Mouse (Mus musculus) embryonic facial prominence, embryonic 11.5 days (tissue): Measurements from ENCODE around the gene Arhgef17. TPM values are rescaled to one million over a fixed set of nuclear protein-coding genes. Genes with fewer than 3 reads are reported as not detected.

Source experiments
- ATAC-seq: fragments of 200-750 bp; cut with Nextera tagmentation; replicated peaks from 2 replicates; pipeline ENCODE4 v1.8.0; 2017; ENCODE audit warnings: low read depth; ENCODE audit not compliant: insufficient number of reproducible peaks, low FRiP score, low TSS enrichment
- DNase-seq: peaks from one replicate; pipeline ENCODE4 v3.0.0-alpha.2; 2015; ENCODE audit warnings: low spot score
- H3K27ac ChIP-seq: fragments of 300-500 bp; sonication (generic); replicated peaks from 2 replicates; pipeline ENCODE4 v1.5.1; 2014; ENCODE audit warnings: mild to moderate bottlenecking, low read depth, low read length, control low read depth
- H3K27me3 ChIP-seq: fragments of 300-500 bp; sonication (generic); 2 replicates; pipeline ENCODE4 v1.6.1; 2014; ENCODE audit warnings: mild to moderate bottlenecking, low read length, moderate library complexity, mixed read lengths; ENCODE audit not compliant: control insufficient read depth, insufficient read depth
- H3K36me3 ChIP-seq: fragments of 300-500 bp; sonication (generic); replicated peaks from 2 replicates; pipeline ENCODE4 v1.6.1; 2014; ENCODE audit warnings: low read depth, mild to moderate bottlenecking, low read length, moderate library complexity, mixed read lengths; ENCODE audit not compliant: control insufficient read depth, insufficient read depth
- H3K4me1 ChIP-seq: fragments of 300-500 bp; sonication (generic); 2 replicates; pipeline ENCODE4 v1.6.1; 2014; ENCODE audit warnings: low read length, mixed read lengths; ENCODE audit not compliant: control insufficient read depth, insufficient read depth
- H3K4me2 ChIP-seq: fragments of 300-500 bp; sonication (generic); 2 replicates; pipeline ENCODE4 v1.6.1; 2014; ENCODE audit warnings: low read depth, mild to moderate bottlenecking, control low read depth, low read length, moderate library complexity
- H3K4me3 ChIP-seq: fragments of 300-500 bp; sonication (generic); 2 replicates; pipeline ENCODE4 v1.5.1; 2014; ENCODE audit warnings: low read depth, low read length, control low read depth
- H3K9ac ChIP-seq: fragments of 300-500 bp; sonication (generic); replicated peaks from 2 replicates; pipeline ENCODE4 v1.6.1; 2014; ENCODE audit warnings: mild to moderate bottlenecking, control low read depth, low read length
- H3K9me3 ChIP-seq: fragments of 300-500 bp; sonication (generic); replicated peaks from 2 replicates; pipeline ENCODE4 v1.6.1; 2016; ENCODE audit warnings: mild to moderate bottlenecking, low read length, inconsistent platforms, mixed read lengths; ENCODE audit not compliant: control insufficient read depth
- WGBS: fragments of 180-500 bp; shearing (Covaris S2); extraction: QIAGEN DNeasy Blood & Tissue Kit; methylation state at CpG from one replicate; pipeline ENCODE4 v1.1.7; 2014; 5-methylcytosine and 5-hydroxymethylcytosine counted together
- polyA plus RNA-seq: library from polyadenylated mRNA; unstranded; fragments of >200 nt; fragmentation: Nextera tagmentation; extraction: Ambion mirVana; gene quantifications from 2 replicates; pipeline ENCODE4 v1.2.1, GENCODE M21; 2014

Gene Arhgef17
- polyA plus RNA-seq, 1 experiment from 2014 or later = 8.1 TPM

- no peak for ATAC-seq
- Histone ChIP-seq H3K27ac (no peak overlapping the region), H3K36me3 (peaks cover under 1% of the 10 kb centered on the region; the same call in 1 of the 2 replicates), H3K4me3 (no peak overlapping the region), H3K27me3 (no peaks in the 10 kb centered on the region), H3K9ac (no peak overlapping the region), H3K4me1 (no peaks in the 10 kb centered on the region), H3K4me2 (no peak overlapping the region), H3K9me3 (no peaks in the 10 kb centered on the region)
- 61% methylated on average over 2 of the region's 2 CpGs for WGBS
- DNase-seq = no peak
Observed at GRCm38 (mm10) chr7:100867561-100867960, 64.3 kb downstream of the Arhgef17 start.

DNA sequence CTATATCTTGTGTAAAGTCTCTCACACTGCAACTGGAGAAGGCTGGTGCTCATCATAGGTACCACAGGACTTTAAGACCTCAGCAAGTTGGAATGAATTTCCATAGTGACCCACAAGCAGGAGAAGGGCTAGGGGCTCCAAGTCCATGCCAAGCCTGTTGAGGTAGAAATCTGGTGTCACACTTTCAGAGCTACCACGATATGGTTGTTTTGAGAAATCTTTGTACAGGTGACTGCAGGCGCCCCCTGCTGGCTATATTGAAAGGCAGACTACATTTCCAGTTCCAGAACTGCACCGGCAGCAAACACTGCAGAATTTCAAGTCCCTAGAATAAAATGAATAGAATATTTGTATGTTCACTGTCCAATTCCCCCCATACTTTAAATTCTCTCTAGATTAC, 65.2 kb downstream of the Arhgef17 start:
- H3K9ac ChIP-seq = no peak overlapping the region
- no peak for ATAC-seq
- H3K27ac ChIP-seq = no peak overlapping the region
- H3K4me3 ChIP-seq = no peak overlapping the region
- H3K4me1 ChIP-seq = no peaks in the 10 kb centered on the region
- no peaks in the 10 kb centered on the region for H3K27me3 ChIP-seq
- no peak overlapping the region for H3K4me2 ChIP-seq
- H3K36me3 ChIP-seq = no peaks in the 10 kb centered on the region
- no peaks in the 10 kb centered on the region for H3K9me3 ChIP-seq
- peak; percentile 79 for DNase-seq
- WGBS = 12% methylated on average over 3 of the region's 3 CpGs

GRCm38 (mm10) chr7:100862828-100863638, 68.9 kb downstream of the Arhgef17 start, which contains the start of gene Relt:
Relt (minus strand) TSS chr7:100863446.
- H3K9ac ChIP-seq = peak within 1 kb of the TSS; percentile 74
- DNase-seq (peak; percentile 98), ATAC-seq (peak; percentile 86)
- H3K36me3 ChIP-seq = no peaks in the 10 kb centered on the region
- H3K9me3 ChIP-seq = no peaks in the 10 kb centered on the region
- peak within 1 kb of the TSS; percentile 72 for H3K27ac ChIP-seq
- peak within 1 kb of the TSS; percentile 73 for H3K4me3 ChIP-seq
- no peaks in the 10 kb centered on the region for H3K4me1 ChIP-seq
- H3K4me2 ChIP-seq = peak within 1 kb of the TSS; percentile 99
- no peaks in the 10 kb centered on the region for H3K27me3 ChIP-seq
- WGBS = under 1% methylated on average over 78 of the region's 91 CpGs

- H3K36me3 ChIP-seq = no peaks in the 10 kb centered on the region
- no peaks in the 10 kb centered on the region for H3K9me3 ChIP-seq
- H3K27me3 ChIP-seq = no peaks in the 10 kb centered on the region
- no peak overlapping the region for H3K27ac ChIP-seq
- 4% methylated on average over 4 of the region's 4 CpGs for WGBS
- no peaks in the 10 kb centered on the region for H3K4me1 ChIP-seq
- DNase-seq (no peak), ATAC-seq (peak; percentile 1; the same call in 1 of the 2 replicates)
- H3K4me2 ChIP-seq = peak overlapping the region; percentile 99
- peak overlapping the region; percentile 73 for H3K4me3 ChIP-seq
- peak overlapping the region; percentile 74 for H3K9ac ChIP-seq
Observed at GRCm38 (mm10) chr7:100862353-100862752, 69.6 kb downstream of the Arhgef17 start.

DNA sequence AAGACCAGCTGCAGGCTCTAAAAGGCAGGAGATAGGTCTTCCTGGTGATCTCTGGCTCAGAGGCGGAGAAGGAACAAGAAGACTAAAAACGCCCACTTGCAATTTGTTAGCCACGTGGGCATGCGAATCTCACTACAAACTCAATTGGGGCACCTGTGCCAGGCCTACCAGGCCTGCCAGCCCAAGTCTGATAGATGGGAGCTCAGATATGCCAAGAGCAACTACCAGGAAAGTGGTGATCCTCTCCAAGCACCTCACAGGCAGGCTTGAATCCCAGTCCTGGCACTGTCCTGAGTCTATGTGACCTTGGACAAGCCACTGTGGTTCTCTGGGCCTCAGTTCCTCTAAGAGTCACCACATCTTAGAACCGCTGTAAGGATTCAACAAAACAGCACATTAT, 70.7 kb downstream of the Arhgef17 start:
- Histone ChIP-seq H3K4me1 (no peaks in the 10 kb centered on the region), H3K36me3 (no peaks in the 10 kb centered on the region), H3K4me2 (no peak overlapping the region), H3K9ac (no peak overlapping the region), H3K9me3 (no peaks in the 10 kb centered on the region), H3K4me3 (no peak overlapping the region), H3K27ac (no peak overlapping the region), H3K27me3 (no peaks in the 10 kb centered on the region)
- DNase-seq (no peak), ATAC-seq (no peak)
- 89% methylated on average over 5 of the region's 5 CpGs for WGBS

DNA sequence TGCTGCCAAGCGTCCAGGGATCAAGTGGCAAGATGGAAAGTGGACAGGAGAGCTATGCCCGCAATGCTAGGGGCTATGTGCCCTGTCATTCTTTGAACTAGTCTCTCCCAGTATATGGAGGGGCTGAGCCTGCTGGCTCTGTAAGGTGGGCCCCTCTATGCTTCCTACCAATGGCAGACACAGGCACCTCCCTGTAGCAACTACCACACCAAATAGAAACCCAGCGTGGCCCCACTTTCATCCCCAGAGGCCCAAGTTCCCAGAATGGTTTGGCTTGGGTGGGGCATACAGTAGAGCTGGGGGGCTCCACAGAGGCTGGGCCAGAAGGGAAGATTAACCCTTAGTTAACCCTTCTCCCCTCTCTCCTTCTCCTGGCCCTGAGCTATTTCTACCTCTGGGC, 71.5 kb downstream of the Arhgef17 start:
- Histone ChIP-seq H3K4me3 (no peak overlapping the region), H3K27ac (no peak overlapping the region), H3K27me3 (no peaks in the 10 kb centered on the region), H3K36me3 (no peaks in the 10 kb centered on the region), H3K4me1 (no peaks in the 10 kb centered on the region), H3K4me2 (no peak overlapping the region), H3K9me3 (no peaks in the 10 kb centered on the region), H3K9ac (no peak overlapping the region)
- DNase-seq (no peak), ATAC-seq (no peak)
- 83% methylated on average over 3 of the region's 3 CpGs for WGBS

- H3K4me1 ChIP-seq = no peaks in the 10 kb centered on the region; the same call in 1 of the 2 replicates
- 51% methylated on average over 5 of the region's 5 CpGs for WGBS
- ATAC-seq = no peak
Observed at GRCm38 (mm10) chr7:100855795-100856573, 75.9 kb downstream of the Arhgef17 start.

GRCm38 (mm10) chr7:100855300-100855699, 76.6 kb downstream of the Arhgef17 start:
- 50% methylated on average over 4 of the region's 4 CpGs for WGBS
- Histone ChIP-seq H3K9me3 (no peaks in the 10 kb centered on the region), H3K36me3 (no peaks in the 10 kb centered on the region), H3K4me2 (no peak overlapping the region), H3K27me3 (no peaks in the 10 kb centered on the region), H3K27ac (no peak overlapping the region), H3K4me3 (no peak overlapping the region), H3K9ac (no peak overlapping the region), H3K4me1 (no peaks in the 10 kb centered on the region; the same call in 1 of the 2 replicates)
- ATAC-seq = no peak
- DNase-seq = no peak

More at GRCm38 (mm10) chr7:100855795-100856573, 75.9 kb downstream of the Arhgef17 start:
- Histone ChIP-seq H3K4me3 (no peak overlapping the region), H3K27me3 (no peaks in the 10 kb centered on the region), H3K4me2 (no peak overlapping the region), H3K9me3 (no peaks in the 10 kb centered on the region), H3K9ac (no peak overlapping the region), H3K27ac (no peak overlapping the region), H3K36me3 (no peaks in the 10 kb centered on the region)
- DNase-seq = no peak
